Mouse (Mus musculus): ENCODE results near the gene Slc22a8.

- TF ChIP-seq POLR2A (IDR thresholded peaks at IDR 0.05; ENCODE audit: low read depth, low read length): no peak
- TF ChIP-seq CTCF (IDR thresholded peaks at IDR 0.05; ENCODE audit: extremely low read depth, insufficient read length, insufficient replicate concordance, low read depth, low read length): no peak
Measured at GRCm38 (mm10) chr19:8601922-8602321, 10.9 kb downstream of the Slc22a8 start.
